Mouse (Mus musculus): ENCODE data around the gene Paqr5. TPM values are rescaled to one million over a fixed set of nuclear protein-coding genes. Genes with fewer than 3 reads are reported as not detected.

Gene Paqr5
- total RNA-seq, 2 experiments from 2014 or later, result not detected

GRCm38 (mm10) chr9:62008360-62008759 lies 18.3 kb downstream of the Paqr5 start:
- no peak for DNase-seq

- DNase-seq, result no peak
Observed at GRCm38 (mm10) chr9:62007028-62007427, 19.6 kb downstream of the Paqr5 start.

GRCm38 (mm10) chr9:62003611-62004010 lies 23.0 kb downstream of the Paqr5 start:
- no peak for DNase-seq

- DNase-seq, result no peak
Observed at GRCm38 (mm10) chr9:61999653-62000420, 26.8 kb downstream of the Paqr5 start.

DNA sequence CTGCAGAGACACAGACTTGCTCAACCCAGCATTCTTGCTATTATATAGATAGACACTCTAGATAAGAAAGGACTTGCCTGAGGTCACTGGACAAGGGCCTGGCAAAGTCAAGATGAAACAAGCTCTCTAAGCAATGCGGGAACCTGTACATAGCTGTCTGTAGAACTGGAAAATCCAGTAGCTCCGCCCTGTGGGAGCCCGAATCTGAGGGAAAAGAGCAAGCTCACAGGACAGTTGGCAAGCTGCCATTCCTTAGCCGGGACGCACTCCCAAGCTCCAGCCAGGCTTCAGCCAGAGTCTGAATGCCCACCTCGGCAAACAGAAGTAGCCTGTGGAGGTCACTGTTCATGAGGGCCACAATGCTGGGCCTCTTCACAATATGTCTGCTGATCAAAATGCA lies 28.8 kb downstream of the Paqr5 start:
- no peak for DNase-seq

DNA sequence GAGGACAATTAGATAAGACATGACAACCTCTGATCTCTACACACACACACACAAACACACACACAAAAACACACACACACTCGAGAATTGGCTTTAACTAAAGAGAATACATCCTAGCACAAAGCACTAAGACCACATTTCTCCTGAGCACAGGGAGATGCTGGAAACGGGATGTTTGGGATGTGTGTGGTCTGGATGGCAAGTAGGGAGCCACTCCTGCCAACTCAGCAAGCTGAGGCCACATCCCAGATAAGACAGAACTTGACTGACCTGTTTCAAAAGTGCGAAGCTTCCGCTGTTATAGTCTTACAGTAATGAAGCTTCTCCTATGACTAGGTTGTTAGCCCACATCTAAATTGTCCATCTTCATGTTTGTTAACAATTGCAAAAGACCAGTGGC lies 35.5 kb downstream of the Paqr5 start:
- no peak for DNase-seq

GRCm38 (mm10) chr9:61990738-61991137 lies 35.9 kb downstream of the Paqr5 start:
- DNase-seq, result no peak

- no peak for DNase-seq
Observed at GRCm38 (mm10) chr9:61986055-61986454, 40.6 kb downstream of the Paqr5 start.

DNA sequence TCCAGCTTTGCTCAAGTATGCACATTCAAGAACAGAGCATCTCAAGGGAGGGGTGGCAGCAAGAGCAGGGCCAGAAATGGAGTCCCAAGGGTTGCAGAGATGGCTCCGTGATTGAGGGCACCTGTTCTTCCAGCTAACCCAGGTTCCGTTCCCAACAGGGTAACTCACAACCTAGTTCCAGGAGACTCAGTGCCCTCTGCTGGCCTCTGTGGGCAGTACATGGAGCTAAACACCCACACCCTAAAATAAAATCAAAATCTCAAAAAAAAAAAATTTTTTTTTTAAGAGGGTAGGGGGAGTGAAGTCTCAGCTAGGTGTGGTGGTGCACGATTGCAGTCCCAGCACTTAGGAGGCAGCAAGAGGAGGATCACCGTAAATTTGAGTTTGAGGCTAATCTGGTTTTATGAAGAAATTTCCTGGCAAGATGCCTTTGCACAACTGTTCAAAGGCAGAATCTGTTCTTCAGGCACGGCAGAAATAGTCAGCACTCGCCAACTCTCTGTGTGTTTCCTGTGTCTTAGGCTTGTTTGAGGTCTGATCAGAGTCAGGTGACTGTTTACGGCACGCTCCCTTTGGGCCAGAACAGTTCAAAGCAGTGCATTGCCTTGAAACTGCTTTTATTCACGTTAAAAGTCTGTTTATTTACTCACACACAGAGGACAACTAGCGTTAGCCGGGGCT lies 41.3 kb downstream of the Paqr5 start:
- no peak for DNase-seq

DNA sequence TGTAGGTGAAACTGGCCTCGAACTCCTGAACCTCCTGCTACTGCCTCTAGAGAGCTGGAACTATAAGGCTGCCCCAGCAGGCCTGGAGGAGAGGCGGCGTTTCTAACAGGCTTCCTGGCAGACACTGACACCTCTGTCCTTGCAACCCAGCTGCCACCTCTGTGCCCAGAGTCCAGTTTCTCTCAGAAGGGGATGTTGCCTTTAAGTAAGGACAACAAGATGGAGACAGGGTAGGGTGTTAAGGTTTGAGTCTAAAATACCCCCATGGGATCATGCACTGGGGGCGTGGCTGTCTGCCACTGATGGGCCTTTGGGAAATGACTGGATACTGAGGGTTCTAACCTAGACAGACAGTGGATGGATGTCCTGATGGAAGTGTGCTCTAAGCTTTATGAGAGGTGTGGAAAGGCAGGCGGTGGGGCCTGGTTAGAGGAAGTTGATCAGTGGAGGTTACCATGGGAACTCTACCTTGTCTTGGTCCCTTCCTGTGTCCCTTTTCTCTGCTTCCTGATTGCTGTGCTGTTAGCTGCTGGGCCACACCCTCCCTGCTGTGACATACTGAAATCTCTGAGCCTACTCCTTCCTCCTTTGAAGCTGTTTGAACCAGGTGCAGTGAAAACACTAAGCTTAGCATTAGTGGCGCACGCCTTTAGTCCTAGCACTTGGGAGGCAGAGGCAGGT lies 43.6 kb downstream of the Paqr5 start:
- DNase-seq, result no peak

DNA sequence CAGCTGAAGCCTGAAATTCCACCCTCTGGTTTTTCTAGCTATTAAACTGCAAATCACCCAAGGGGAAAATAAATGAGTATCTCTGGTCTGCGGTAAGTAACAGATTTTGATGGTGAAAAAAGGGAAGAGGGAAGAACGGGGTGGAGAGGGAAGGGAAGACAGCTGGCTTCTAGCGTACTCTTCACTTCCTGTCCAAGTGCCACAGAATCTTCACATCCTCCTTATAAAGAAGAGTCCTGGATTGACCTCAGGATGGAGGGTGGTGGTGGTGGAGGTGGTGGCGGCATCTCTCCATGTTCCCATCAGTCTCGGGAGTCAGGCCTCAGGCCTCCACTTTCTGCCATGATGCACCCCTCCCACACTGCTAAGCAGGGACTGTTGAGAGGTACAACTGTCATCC lies 44.8 kb downstream of the Paqr5 start:
- DNase-seq, result no peak

DNA sequence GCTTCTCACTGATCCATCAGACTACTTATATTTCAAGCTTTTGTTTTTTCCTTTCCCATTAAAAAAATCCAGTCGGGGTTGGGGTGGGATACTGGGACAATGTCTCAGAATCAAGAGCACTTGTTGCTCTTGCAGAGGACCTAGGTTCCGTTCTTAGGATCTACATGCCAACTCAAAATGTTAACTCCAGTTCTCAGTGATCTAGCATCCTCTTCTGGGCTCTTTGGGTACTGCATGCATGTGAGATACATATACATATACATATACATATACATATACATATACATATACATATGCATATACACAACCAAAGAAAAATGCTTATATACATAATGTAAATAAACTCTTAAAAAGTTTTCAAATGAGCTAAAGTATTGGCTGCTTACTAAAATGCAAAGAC lies 46.7 kb downstream of the Paqr5 start:
- no peak for DNase-seq

- DNase-seq, result no peak
Observed at GRCm38 (mm10) chr9:61977258-61977945, 49.3 kb downstream of the Paqr5 start.

GRCm38 (mm10) chr9:61972031-61972430 lies 54.6 kb downstream of the Paqr5 start:
- DNase-seq, result no peak

- DNase-seq, result no peak
Observed at GRCm38 (mm10) chr9:61971045-61971444, 55.6 kb downstream of the Paqr5 start.

GRCm38 (mm10) chr9:61967357-61967756 lies 59.3 kb downstream of the Paqr5 start:
- no peak for DNase-seq

DNA sequence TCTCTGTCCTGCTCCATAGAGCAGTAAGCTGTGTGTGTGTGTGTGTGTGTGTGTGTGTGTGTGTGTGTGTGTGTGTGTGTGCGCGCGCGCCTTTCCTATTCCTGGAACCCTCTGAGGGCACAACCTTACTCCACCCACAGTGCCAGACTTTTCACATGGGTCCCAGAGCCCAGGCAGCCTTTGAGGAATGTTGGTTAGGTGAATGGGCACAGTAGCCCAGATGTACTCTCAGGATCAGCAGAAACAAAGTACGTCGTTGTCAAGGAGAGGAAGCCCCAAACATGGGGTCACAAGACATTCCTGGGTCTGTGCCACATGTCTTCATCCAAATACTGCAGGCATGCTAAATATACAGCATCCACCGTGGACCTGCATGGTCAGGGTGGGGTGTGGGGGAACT lies 60.7 kb downstream of the Paqr5 start:
- DNase-seq, result no peak

DNA sequence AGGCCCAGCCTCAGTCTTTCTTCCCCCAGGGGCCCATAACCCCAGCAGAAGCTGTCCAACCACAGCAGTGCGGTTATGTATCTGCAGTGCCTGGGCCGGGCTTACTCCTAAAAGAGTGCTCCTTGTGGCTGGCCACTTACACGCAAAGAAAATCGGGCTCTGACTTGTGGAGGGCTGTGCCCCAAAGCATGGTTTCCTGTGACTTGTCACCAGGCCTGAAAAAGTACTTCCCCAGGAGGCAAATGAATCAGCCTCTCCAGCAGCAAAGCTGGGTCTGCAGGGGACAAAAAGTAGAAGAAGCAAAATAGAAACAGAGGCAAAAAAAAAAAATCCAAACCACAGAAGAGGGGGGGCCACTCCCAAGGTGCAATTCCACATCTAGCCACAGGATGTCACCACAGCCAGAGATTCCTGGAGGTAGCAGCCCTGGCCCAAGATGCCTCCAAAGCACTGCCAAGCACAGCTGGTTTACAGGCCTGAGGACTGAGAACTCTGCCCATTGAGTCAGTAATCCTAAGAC lies 61.2 kb downstream of the Paqr5 start:
- peak; percentile 69 for DNase-seq

DNA sequence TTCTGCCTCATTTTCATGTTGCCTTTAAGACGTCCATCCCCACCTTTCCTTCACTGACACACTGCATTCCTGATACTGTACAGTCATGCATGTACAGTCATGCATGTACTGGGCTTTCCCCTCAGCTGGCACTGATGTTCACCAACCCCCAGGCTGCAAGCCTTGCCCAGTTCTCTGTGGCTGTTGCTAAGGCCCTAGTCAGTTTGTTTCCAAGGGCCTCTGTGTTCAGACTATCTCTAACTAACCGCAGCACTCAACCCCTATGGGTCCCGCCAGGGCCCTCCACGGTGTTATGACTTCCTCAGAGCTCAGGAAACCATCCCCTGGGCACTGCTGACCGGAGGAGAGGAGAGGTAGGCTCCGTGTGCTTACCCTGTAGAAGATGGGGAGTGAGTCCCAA lies 63.3 kb downstream of the Paqr5 start:
- no peak for DNase-seq

GRCm38 (mm10) chr9:61961181-61961580 lies 65.5 kb downstream of the Paqr5 start:
- DNase-seq, result no peak

DNA sequence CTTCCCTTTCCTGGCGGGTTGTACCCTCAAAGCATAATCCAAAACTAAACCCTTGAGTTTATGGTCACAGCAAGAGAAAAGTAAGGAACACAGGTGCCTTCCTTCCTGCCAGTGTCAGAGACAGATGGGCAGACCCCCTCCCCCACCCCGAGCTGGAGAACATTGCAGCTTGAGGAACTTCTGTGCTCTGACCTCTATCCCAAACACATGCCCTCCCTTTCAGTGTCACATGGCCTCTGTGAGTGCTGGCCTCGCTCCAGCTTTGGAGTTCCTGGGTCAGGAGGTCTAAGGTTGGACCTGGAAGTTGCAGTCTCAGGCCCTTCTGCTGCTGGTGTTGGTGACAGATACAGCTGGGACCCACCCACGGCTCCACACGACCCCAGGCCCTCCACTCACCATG lies 65.9 kb downstream of the Paqr5 start:
- DNase-seq, result no peak

DNA sequence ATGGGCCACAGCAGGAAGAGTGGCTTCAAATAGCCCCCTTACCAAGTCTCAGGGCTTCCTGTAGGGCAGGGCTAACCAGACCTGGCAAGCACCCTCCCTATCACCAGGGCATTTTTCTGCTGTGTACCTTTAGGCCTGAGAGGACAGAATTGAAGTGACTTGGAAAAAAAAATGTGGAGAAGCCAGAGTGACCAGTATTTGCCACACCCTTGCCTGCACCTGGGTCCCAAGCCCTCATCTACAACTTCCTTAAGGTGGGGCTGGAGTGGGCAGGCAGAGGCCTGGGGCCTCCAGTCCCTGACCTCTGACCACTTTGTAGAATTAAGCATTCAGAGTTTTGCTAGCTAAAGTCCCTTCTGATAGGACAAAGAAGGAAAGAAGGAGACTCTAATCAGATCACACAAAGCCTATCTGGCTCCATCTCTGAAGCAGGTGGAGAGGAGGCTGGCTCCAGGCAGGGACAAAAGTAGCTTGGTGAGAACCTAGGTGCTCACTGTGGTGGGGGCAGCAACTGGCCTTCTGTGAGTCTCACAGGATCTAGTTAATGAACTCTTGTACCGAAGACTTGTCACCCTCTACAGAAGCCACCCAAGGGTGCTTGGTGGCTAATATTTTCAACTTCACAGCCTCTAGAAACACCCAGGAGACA lies 66.6 kb downstream of the Paqr5 start:
- DNase-seq, result no peak

Measured in gastrocnemius, postnatal 25 days (tissue).